25 mouse cellular contexts compared by ENCODE assay signal in the genomic region with DNA sequence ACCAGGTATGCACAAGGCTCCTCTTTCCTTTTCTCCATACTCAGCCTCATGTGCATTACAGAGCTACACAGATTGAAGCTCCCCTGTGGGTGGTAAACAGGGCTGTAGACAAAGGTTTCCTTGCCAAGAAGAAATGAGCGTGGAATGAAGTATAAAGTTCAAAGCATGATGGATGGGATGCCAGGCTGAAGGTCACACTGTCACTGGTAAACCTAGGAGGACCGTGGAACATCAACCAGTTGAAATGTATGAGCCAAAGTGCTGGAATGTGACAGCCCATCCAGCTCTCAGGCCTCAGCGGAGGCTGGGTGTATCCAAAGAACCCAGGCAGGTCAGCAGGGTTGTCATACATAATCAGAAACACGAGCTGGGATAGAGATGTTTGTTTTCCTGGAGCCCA.
A peak's percentile ranks its signal among the peaks of the same experiment; 100 is the strongest.
DNase-seq lines count a peak whose midpoint lies in the region; ATAC-seq and TF ChIP-seq lines count a peak whose summit lies in the region.
"Had no signal": no experiment of that assay in that cellular context is flagged by ENCODE, and none has a peak within 500 bp of the region (broad histone marks: within the 10 kb centered on the region; RNA-seq: fewer than 3 reads in every experiment).

No protein-coding gene starts in this region.

- no peaks in the 10 kb centered on the region for H3K4me1 ChIP-seq in hindbrain, embryonic 11.5 days (replicated peaks; ENCODE audit: control insufficient read depth, insufficient read depth, low read length)
- H3K4me1 ChIP-seq in hindbrain, postnatal 0 days (ENCODE audit: insufficient read depth, low read length), result no peaks in the 10 kb centered on the region
- H3K4me1 ChIP-seq in neural tube, embryonic 15.5 days, result no peaks in the 10 kb centered on the region
- H3K4me1 ChIP-seq: heart, embryonic 10.5 days; limb, embryonic 13.5 days; liver, embryonic 12.5 days; midbrain, embryonic 13.5 days; neural tube, embryonic 12.5 days had no signal

- no peak overlapping the region for H3K4me3 ChIP-seq in hindbrain, embryonic 11.5 days (ENCODE audit: low read depth, low read length)
- H3K4me3 ChIP-seq in hindbrain, postnatal 0 days (ENCODE audit: low read length), result no peak overlapping the region
- no peak overlapping the region for H3K4me3 ChIP-seq in neural tube, embryonic 15.5 days (replicated peaks)
- H3K4me3 ChIP-seq: gastrocnemius, adult 2 months; heart, embryonic 10.5 days; layer of hippocampus, adult 2 months; limb, embryonic 13.5 days; liver, embryonic 12.5 days; midbrain, embryonic 13.5 days; neural tube, embryonic 12.5 days had no signal

- H3K36me3 ChIP-seq in hindbrain, embryonic 11.5 days (ENCODE audit: control insufficient read depth, insufficient read depth, low read length), result no peaks in the 10 kb centered on the region
- H3K36me3 ChIP-seq in hindbrain, postnatal 0 days (ENCODE audit: insufficient read depth, low read length), result no peaks in the 10 kb centered on the region
- H3K36me3 ChIP-seq in neural tube, embryonic 15.5 days, result no peaks in the 10 kb centered on the region
- H3K36me3 ChIP-seq: heart, embryonic 10.5 days; limb, embryonic 13.5 days; liver, embryonic 12.5 days; midbrain, embryonic 13.5 days; neural tube, embryonic 12.5 days had no signal

- ATAC-seq in hindbrain, embryonic 11.5 days (ENCODE audit: low FRiP score), result no peak
- no peak for ATAC-seq in hindbrain, postnatal 0 days
- no peak for ATAC-seq in neural tube, embryonic 15.5 days (ENCODE audit: low FRiP score)
- ATAC-seq: forebrain, embryonic 14.5 days; intestine, postnatal 0 days; liver, embryonic 12.5 days; midbrain, embryonic 13.5 days had no signal

- H3K9ac ChIP-seq in hindbrain, embryonic 11.5 days (ENCODE audit: low read depth, low read length), result no peak overlapping the region
- H3K9ac ChIP-seq in hindbrain, postnatal 0 days (replicated peaks; ENCODE audit: low read length), result no peak overlapping the region
- H3K9ac ChIP-seq in neural tube, embryonic 15.5 days (replicated peaks), result no peak overlapping the region
- H3K9ac ChIP-seq: limb, embryonic 13.5 days; liver, embryonic 12.5 days; midbrain, embryonic 13.5 days; neural tube, embryonic 12.5 days had no signal

- TF ChIP-seq CTCF in hindbrain, postnatal 0 days (IDR thresholded peaks at IDR 0.05; ENCODE audit: low read depth), result no peak

- no peak overlapping the region for H3K4me2 ChIP-seq in hindbrain, embryonic 11.5 days (replicated peaks; ENCODE audit: low read depth, low read length)
- H3K4me2 ChIP-seq in hindbrain, postnatal 0 days (ENCODE audit: low read depth, low read length), result no peak overlapping the region
- H3K4me2 ChIP-seq in neural tube, embryonic 15.5 days, result no peak overlapping the region
- H3K4me2 ChIP-seq: limb, embryonic 13.5 days; liver, embryonic 12.5 days; midbrain, embryonic 13.5 days; neural tube, embryonic 12.5 days had no signal

- no peaks in the 10 kb centered on the region for H3K9me3 ChIP-seq in hindbrain, embryonic 11.5 days (ENCODE audit: control insufficient read depth, low read length)
- H3K9me3 ChIP-seq in hindbrain, postnatal 0 days (ENCODE audit: low read length), result no peaks in the 10 kb centered on the region
- no peaks in the 10 kb centered on the region for H3K9me3 ChIP-seq in neural tube, embryonic 15.5 days (replicated peaks)
- H3K9me3 ChIP-seq: heart, embryonic 10.5 days; limb, embryonic 13.5 days; liver, embryonic 12.5 days; midbrain, embryonic 13.5 days; neural tube, embryonic 12.5 days had no signal

- H3K27ac ChIP-seq in hindbrain, embryonic 11.5 days (ENCODE audit: low read depth, low read length), result no peak overlapping the region
- no peak overlapping the region for H3K27ac ChIP-seq in hindbrain, postnatal 0 days
- H3K27ac ChIP-seq in neural tube, embryonic 15.5 days (replicated peaks), result no peak overlapping the region
- H3K27ac ChIP-seq: gastrocnemius, adult 2 months; heart, embryonic 10.5 days; layer of hippocampus, adult 2 months; limb, embryonic 13.5 days; liver, embryonic 12.5 days; midbrain, embryonic 13.5 days; neural tube, embryonic 12.5 days had no signal

- DNase-seq in hindbrain, embryonic 11.5 days (ENCODE audit: low spot score), result peak; percentile 18
- no peak for DNase-seq in hindbrain, postnatal 0 days (ENCODE audit: low spot score)
- peak; percentile 22 for DNase-seq in neural tube, embryonic 10.5 days (ENCODE audit: extremely low spot score, low spot score)
- peak; percentile 20 for DNase-seq in fibroblast of lung, adult 2 months (ENCODE audit: low read depth)
- no peak for DNase-seq in left cerebral cortex, adult 8-10 months (ENCODE audit: low spot score in 2 of 2)
- no peak for DNase-seq in lung, postnatal 36 days
- DNase-seq: cerebellum, adult 11-12 months; cerebellum, postnatal 10 days; gastrocnemius, adult 2 months; heart, postnatal 4 days; layer of hippocampus, postnatal 36 days; lung, adult 18-20 months; lung, postnatal 10 days; retina, postnatal 1 day; right cerebral cortex, postnatal 25 days; spleen, adult 18-20 months had no signal

- H3K27me3 ChIP-seq in hindbrain, embryonic 11.5 days (ENCODE audit: control insufficient read depth, insufficient read depth, low read length), result no peaks in the 10 kb centered on the region
- H3K27me3 ChIP-seq in hindbrain, postnatal 0 days (ENCODE audit: insufficient read depth, low read length), result no peaks in the 10 kb centered on the region
- no peaks in the 10 kb centered on the region for H3K27me3 ChIP-seq in neural tube, embryonic 15.5 days (replicated peaks)
- H3K27me3 ChIP-seq: limb, embryonic 13.5 days; liver, embryonic 12.5 days; midbrain, embryonic 13.5 days; neural tube, embryonic 12.5 days had no signal

- 27% methylated on average over 4 of the region's 4 CpGs for WGBS in hindbrain, embryonic 11.5 days
- WGBS in hindbrain, postnatal 0 days, result 26% methylated on average over 4 of the region's 4 CpGs
- WGBS in neural tube, embryonic 15.5 days, result 40% methylated on average over 4 of the region's 4 CpGs

Comparison
In these comparisons a context has a peak if more than half of its experiments do, and no peak if none do; other contexts are left out.
1. DNase-seq: peak in hindbrain, embryonic 11.5 days (single experiment), neural tube, embryonic 10.5 days (single experiment) and fibroblast of lung, adult 2 months (single experiment); none in hindbrain, postnatal 0 days (single experiment), left cerebral cortex, adult 8-10 months (0 of 2) and lung, postnatal 36 days (single experiment).